Mouse (Mus musculus) liver, adult 2 months (tissue): ENCODE measurements around the gene Tead1. TPM values are rescaled to one million over a fixed set of nuclear protein-coding genes. Genes with fewer than 3 reads are reported as not detected.

Source experiments
- DNase-seq: peaks from one replicate; pipeline ENCODE4 v3.0.0-alpha.2; 2011; ENCODE audit warnings: low read depth, low spot score; ENCODE audit errors: extremely low read depth
- H3K27ac ChIP-seq: fragments of 200-500 bp; replicated peaks from 2 replicates; pipeline ENCODE4 v1.5.1; 2012; ENCODE audit warnings: low read depth, mild to moderate bottlenecking, control low read depth, inconsistent platforms, low read length; ENCODE audit not compliant: insufficient read depth
- H3K27me3 ChIP-seq: fragments of 200-500 bp; 2 replicates; pipeline ENCODE4 v1.6.1; 2012; ENCODE audit warnings: mild to moderate bottlenecking, moderate library complexity, low read length, inconsistent platforms; ENCODE audit not compliant: control insufficient read depth, insufficient read depth
- H3K36me3 ChIP-seq: fragments of 200-500 bp; 2 replicates; pipeline ENCODE4 v1.6.1; 2012; ENCODE audit warnings: low read length, inconsistent platforms; ENCODE audit not compliant: control insufficient read depth, insufficient read depth
- H3K4me1 ChIP-seq: fragments of 200-500 bp; 2 replicates; pipeline ENCODE4 v1.6.1; 2011; ENCODE audit warnings: low read length; ENCODE audit not compliant: control insufficient read depth, insufficient read depth
- H3K4me3 ChIP-seq: fragments of 200-500 bp; 2 replicates; pipeline ENCODE4 v1.5.1; 2011; ENCODE audit warnings: low read depth, mild to moderate bottlenecking, control low read depth, low read length, moderate library complexity; ENCODE audit not compliant: insufficient read depth
- H3K79me2 ChIP-seq: fragments of 200-500 bp; 2 replicates; pipeline ENCODE4 v1.6.1; 2012; ENCODE audit warnings: inconsistent platforms, mild to moderate bottlenecking, low read length, moderate library complexity; ENCODE audit not compliant: control insufficient read depth, insufficient read depth
- H3K9ac ChIP-seq: fragments of 200-500 bp; 2 replicates; pipeline ENCODE4 v1.6.1; 2012; ENCODE audit warnings: low read depth, mild to moderate bottlenecking, control low read depth, inconsistent platforms, low read length
- CTCF ChIP-seq: fragments of 200-500 bp; IDR thresholded peaks from 2 replicates; pipeline ENCODE4 v1.5.1; 2011; ENCODE audit warnings: low read depth, low read length, control low read depth
- POLR2A ChIP-seq: fragments of 200-500 bp; IDR thresholded peaks from 2 replicates; pipeline ENCODE4 v1.6.1; 2011; ENCODE audit warnings: low read length, control low read depth; ENCODE audit not compliant: insufficient read depth; ENCODE audit errors: extremely low read depth
- WGBS: fragments of 180-500 bp; shearing (Covaris S2); methylation state at CpG from one replicate; pipeline ENCODE4 v1.1.7; 2018; 5-methylcytosine and 5-hydroxymethylcytosine counted together
- polyA plus RNA-seq: library from polyadenylated mRNA; depleted of rRNA; stranded (reverse); fragments of >200 nt; gene quantifications from 2 replicates; pipeline ENCODE4 v1.2.3, GENCODE M21; 2012
- total RNA-seq: library from RNA; depleted of rRNA; stranded (reverse); fragments of >200 nt; gene quantifications from 2 replicates; pipeline ENCODE4 v1.2.3, GENCODE M21; 2014

Tead1 gene
- total and polyA plus RNA-seq, 2 experiments, result 2.3 to 4.1 TPM

- Histone ChIP-seq H3K27ac (no peak overlapping the region), H3K9ac (peak overlapping the region; percentile 48), H3K79me2 (peaks cover 21% of the 10 kb centered on the region; the same call in 1 of the 2 replicates), H3K36me3 (no peaks in the 10 kb centered on the region), H3K4me3 (peak overlapping the region; percentile 13), H3K27me3 (no peaks in the 10 kb centered on the region), H3K4me1 (peaks cover 5% of the 10 kb centered on the region; the same call in 1 of the 2 replicates)
- DNase-seq, result peak; percentile 28
- WGBS, result 22% methylated on average over 22 of the region's 22 CpGs
- TF ChIP-seq CTCF, result no peak
- TF ChIP-seq POLR2A, result no peak
Observed at GRCm38 (mm10) chr7:112680498-112681251, 1.6 kb downstream of the Tead1 start.

GRCm38 (mm10) chr7:112684626-112685561, 5.8 kb downstream of the Tead1 start:
- 81% methylated on average over 23 of the region's 23 CpGs for WGBS
- peaks cover 36% of the 10 kb centered on the region; the same call in 1 of the 2 replicates for H3K79me2 ChIP-seq

GRCm38 (mm10) chr7:112685993-112686392, 6.9 kb downstream of the Tead1 start:
- 89% methylated on average over 3 of the region's 3 CpGs for WGBS
- no peak for TF ChIP-seq CTCF
- TF ChIP-seq POLR2A, result no peak

More at GRCm38 (mm10) chr7:112684626-112685561, 5.8 kb downstream of the Tead1 start:
- no peak overlapping the region for H3K27ac ChIP-seq
- H3K9ac ChIP-seq, result no peak overlapping the region
- no peak for DNase-seq
- no peaks in the 10 kb centered on the region for H3K36me3 ChIP-seq
- TF ChIP-seq CTCF (no peak), POLR2A (no peak)
- no peaks in the 10 kb centered on the region for H3K27me3 ChIP-seq
- no peak overlapping the region for H3K4me3 ChIP-seq
- H3K4me1 ChIP-seq, result peaks cover 14% of the 10 kb centered on the region; the same call in 1 of the 2 replicates

GRCm38 (mm10) chr7:112686586-112686985, 7.5 kb downstream of the Tead1 start:
- no peaks in the 10 kb centered on the region for H3K27me3 ChIP-seq
- TF ChIP-seq POLR2A (no peak), CTCF (no peak)
- 66% methylated on average over 10 of the region's 10 CpGs for WGBS
- H3K4me1 ChIP-seq, result peaks cover 9% of the 10 kb centered on the region
- DNase-seq, result no peak
- no peak overlapping the region for H3K9ac ChIP-seq
- no peak overlapping the region for H3K27ac ChIP-seq
- H3K79me2 ChIP-seq, result peaks cover 46% of the 10 kb centered on the region; the same call in 1 of the 2 replicates
- H3K36me3 ChIP-seq, result no peaks in the 10 kb centered on the region
- H3K4me3 ChIP-seq, result no peak overlapping the region

More at GRCm38 (mm10) chr7:112685993-112686392, 6.9 kb downstream of the Tead1 start:
- Histone ChIP-seq H3K36me3 (no peaks in the 10 kb centered on the region), H3K4me1 (peaks cover 9% of the 10 kb centered on the region; the same call in 1 of the 2 replicates), H3K4me3 (no peak overlapping the region), H3K27me3 (no peaks in the 10 kb centered on the region), H3K9ac (no peak overlapping the region), H3K79me2 (peaks cover 43% of the 10 kb centered on the region; the same call in 1 of the 2 replicates), H3K27ac (no peak overlapping the region)
- DNase-seq, result no peak

- DNase-seq, result peak; percentile 79
- Histone ChIP-seq H3K27ac (peak overlapping the region; percentile 60), H3K79me2 (peaks cover 56% of the 10 kb centered on the region; the same call in 1 of the 2 replicates), H3K4me1 (peaks cover 9% of the 10 kb centered on the region), H3K9ac (no peak overlapping the region), H3K27me3 (no peaks in the 10 kb centered on the region), H3K36me3 (no peaks in the 10 kb centered on the region), H3K4me3 (no peak overlapping the region)
- no peak for TF ChIP-seq POLR2A
- TF ChIP-seq CTCF, result no peak
- WGBS, result 13% methylated on average over 9 of the region's 9 CpGs
Observed at GRCm38 (mm10) chr7:112688425-112689001, 9.4 kb downstream of the Tead1 start.
